Mouse (Mus musculus) thymus, postnatal 36 days (tissue): Measurements from ENCODE around the gene Dyrk3.
"Not testable (repeated sequence)": the region's sequence is repeated elsewhere in the genome, so short reads cannot be mapped to it uniquely, and the experiment has no call there.

Source experiments
- DNase-seq, 2 experiments: peaks; one replicate each; pipeline ENCODE4 v3.0.0; 2022; ENCODE audit warnings: mixed read lengths in 2 of 2

The Dyrk3 gene

GRCm38 (mm10) chr1:131138191-131139016, at the start of gene Dyrk3:
Gene Dyrk3 (minus strand): TSS chr1:131138340.
- peak; percentile 89 to 92 for DNase-seq

DNA sequence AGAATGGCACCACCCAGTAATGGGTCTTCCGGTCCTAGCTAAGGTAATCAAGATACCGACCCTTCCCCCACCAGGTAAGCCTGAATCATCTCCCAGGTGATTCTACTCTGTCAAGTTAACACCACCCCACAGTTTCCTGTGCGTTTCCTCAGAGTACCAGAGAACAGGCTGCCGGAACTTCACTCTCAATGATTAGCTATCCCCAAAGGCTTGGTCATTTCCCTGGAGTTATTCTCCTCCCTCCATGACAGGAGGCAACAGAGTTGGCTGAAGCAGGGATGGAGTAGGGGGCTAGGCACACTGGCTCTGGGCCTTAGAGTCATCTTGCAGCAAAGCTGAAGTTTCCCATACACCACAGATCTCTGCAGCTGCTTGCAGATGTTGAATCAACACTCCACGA, 49.7 kb upstream of the Dyrk3 start:
- DNase-seq, result no peak

- DNase-seq, result no peak
Observed at GRCm38 (mm10) chr1:131186995-131187394, 48.9 kb upstream of the Dyrk3 start.

DNA sequence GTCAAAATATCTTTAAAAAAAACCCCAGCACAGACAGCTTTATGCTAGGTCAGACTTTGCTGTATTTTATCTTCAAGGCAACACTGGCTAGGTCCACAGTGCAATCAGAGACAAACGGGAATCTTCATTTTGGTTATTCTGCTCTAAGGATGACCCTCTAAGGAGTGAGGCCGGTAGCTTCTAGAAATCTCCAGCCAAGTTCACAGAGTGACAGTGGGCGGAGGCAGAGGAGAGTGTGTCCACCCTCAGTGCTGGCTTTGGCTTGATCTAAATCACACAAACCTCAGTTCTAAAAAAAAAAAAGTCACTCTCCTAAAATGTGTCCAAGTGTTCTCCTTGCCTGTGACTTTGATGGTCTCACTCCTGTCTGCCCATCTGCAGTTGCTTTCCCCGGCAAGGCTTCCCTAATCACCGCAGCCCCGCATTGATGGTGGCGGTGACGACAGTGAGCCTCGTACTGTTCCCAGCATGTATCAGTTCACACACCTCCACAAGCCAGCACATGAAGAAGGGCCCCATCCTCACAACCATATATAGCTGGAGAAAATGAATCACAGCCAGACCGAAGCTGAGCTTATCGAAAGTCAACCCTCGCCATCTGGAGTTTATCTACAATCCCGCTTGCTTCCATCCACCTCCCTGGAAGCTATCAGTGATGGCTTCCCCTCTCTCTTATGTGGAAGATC, 47.8 kb upstream of the Dyrk3 start:
- DNase-seq, result no peak

DNA sequence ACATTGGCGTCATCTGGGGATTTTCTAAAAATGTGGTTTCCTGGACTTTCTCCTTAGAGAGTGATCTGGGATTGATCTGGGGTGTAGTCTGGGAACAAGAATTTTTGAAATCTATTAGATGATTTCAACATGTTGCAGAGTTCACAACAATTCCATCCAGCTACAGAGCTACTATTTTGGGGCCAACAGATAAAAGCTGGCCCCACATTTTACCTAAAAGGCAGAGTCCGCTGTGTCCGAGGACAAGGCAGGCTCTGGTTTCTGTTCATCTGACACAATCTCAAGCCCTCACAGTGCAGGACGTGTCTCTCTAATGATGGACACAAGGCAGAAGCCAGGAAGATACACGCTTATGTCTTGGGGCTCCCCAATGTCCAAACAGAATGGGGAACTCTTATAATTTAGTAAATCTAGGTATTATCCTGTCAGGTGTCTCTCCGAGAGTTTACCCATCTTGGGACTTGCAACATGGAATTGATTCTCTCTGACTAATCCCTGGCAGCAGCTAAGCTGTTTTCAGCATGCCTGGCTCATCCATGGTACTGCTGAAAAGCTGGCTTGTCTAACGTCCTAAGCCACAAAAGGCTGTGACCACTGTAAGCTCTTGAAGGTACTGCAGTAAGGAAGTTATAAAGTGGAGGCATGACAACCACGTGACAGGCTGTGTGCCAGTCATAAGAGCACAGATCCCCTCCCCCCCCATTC, 47.0 kb upstream of the Dyrk3 start:
- DNase-seq, result no peak

- DNase-seq, result no peak
Observed at GRCm38 (mm10) chr1:131184253-131184955, 46.3 kb upstream of the Dyrk3 start.

- no peak for DNase-seq
Observed at GRCm38 (mm10) chr1:131183201-131183600, 45.1 kb upstream of the Dyrk3 start.

DNA sequence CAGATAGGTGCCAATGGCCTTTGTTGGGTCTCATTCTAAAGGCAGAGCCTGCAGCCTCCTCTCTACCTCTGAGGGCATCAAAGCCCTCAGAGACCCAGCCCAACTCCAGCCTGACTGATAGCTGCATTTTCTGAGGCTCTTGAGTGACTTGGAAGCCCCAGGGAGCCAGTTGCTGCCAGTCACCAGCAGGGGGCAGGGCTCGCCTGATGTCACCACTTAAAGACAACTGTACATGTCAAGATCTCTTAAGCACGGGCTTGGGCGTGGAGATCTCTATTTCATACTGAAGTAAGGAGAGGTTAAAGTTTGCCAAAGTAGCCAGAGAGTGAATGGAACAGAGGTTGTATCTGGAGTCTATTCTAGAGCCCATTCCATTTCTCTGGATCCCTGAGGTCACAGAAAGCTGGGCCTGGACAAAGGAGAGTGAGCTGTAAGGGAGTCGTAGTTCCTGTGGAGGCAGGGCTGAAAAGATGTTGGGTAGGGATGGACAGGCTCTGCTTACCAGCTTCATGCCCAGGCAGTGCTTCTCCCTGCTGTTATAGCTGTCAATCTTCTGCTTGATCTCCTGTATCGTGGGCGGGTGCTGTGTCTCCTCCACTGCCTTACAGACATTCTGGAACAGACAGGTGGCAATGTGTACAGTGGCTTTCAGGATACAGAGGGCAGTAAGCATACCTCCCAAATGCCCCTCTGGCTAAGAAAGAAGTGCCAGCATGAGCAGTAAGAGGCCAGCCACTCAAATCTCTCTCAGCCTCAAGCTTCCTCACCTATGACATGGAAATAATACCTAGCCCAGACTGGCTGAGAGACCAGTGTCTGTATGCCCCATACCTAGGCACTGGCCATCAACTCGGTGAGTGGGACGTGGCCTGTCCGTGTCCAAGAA, 43.7 kb upstream of the Dyrk3 start:
- peak; percentile 84 for DNase-seq

- DNase-seq, result no peak
Observed at GRCm38 (mm10) chr1:131180386-131180785, 42.2 kb upstream of the Dyrk3 start.

- DNase-seq, result no peak
Observed at GRCm38 (mm10) chr1:131178083-131178482, 39.9 kb upstream of the Dyrk3 start.

- DNase-seq, result no peak
Observed at GRCm38 (mm10) chr1:131177249-131177648, 39.1 kb upstream of the Dyrk3 start.

DNA sequence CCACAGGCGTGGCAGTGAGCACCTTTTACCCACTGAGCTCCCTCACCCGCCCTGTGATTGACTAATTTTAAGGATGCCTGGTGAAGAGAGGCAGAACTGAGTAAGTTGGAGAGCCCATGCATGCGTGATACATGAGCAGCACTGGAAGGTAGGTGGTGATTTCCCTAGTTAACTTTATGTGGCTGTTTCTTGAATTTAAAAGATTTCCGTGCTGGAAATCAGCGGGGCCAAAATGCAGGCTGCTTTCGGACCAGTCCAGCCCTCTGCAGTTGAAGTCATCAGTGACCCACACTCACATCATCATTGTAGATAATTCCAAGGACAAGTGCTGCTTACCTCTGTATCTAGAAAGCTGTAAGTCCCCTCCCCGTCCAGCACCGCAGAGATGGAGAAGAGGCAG, 37.7 kb upstream of the Dyrk3 start:
- no peak for DNase-seq

- no peak for DNase-seq
Observed at GRCm38 (mm10) chr1:131175189-131175588, 37.0 kb upstream of the Dyrk3 start.

- no peak for DNase-seq
Observed at GRCm38 (mm10) chr1:131174299-131174861, 36.2 kb upstream of the Dyrk3 start.

- DNase-seq, result no peak
Observed at GRCm38 (mm10) chr1:131173809-131174208, 35.7 kb upstream of the Dyrk3 start.

- no peak for DNase-seq
Observed at GRCm38 (mm10) chr1:131173001-131173400, 34.9 kb upstream of the Dyrk3 start.

DNA sequence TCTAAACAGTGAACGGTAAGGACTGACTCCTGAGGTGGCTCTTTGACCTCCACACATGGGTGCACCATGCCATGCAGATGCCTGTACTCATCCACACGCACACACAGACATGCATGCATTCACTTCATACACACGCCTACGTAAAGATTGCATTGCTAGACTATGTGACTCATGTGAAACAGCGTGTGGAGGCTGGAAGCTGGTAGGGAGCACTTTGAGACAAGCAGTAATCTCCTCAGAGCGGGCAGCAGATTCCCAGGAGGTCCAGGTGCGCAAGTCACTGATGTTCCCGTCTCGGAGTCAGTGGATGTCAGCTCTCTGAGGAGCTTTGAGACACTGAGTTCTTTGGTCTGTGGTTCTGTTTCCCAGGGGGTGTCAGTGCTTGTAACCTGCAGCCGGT, 29.5 kb upstream of the Dyrk3 start:
- DNase-seq, result no peak

DNA sequence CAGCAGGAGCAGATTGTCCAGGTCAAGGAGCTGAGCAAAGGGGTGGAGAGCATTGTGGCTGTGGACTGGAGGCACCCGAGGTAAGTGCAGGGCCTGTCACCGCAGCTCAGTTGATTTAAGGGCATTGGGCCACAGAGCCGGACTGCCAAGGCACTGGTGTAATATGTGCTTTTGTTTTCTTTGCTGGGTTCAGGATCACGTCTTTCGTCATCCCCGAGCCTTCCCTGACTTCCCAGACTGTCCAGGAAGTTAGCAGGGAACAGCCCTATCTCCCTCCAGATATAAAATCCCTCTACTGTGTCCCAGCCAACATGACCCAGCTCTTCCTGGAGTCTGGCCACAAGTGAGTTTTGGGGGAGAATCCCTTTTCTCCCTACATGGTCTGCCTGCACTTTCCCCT, 26.3 kb upstream of the Dyrk3 start:
- no peak for DNase-seq

DNA sequence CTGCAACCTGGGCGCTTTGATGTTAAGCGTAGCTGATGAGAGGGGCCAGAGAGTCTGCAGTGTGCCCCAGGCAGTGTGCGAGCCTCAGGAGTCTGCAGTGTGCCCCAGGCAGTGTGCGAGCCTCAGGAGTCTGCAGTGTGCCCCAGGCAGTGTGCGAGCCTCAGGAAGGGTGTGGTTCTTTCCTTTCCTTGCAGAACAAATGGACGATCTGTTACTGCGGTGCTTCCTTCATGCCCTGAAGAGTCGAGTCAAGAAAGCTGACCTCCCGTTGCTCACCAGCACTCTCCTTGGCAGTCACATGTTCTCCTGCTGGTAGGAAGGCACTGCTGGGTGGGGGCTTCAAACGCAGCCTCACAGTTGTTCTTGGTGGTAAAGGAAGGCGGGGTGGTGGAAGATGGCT, 23.0 kb upstream of the Dyrk3 start:
- DNase-seq, result no peak

- not testable (repeated sequence) for DNase-seq
Observed at GRCm38 (mm10) chr1:131159573-131160327, 21.6 kb upstream of the Dyrk3 start.

GRCm38 (mm10) chr1:131155456-131155855, 17.3 kb upstream of the Dyrk3 start:
- peak; percentile 39 to 41 for DNase-seq
